Comparison of ENCODE assay signal across 14 mouse cellular contexts in the genomic region with DNA sequence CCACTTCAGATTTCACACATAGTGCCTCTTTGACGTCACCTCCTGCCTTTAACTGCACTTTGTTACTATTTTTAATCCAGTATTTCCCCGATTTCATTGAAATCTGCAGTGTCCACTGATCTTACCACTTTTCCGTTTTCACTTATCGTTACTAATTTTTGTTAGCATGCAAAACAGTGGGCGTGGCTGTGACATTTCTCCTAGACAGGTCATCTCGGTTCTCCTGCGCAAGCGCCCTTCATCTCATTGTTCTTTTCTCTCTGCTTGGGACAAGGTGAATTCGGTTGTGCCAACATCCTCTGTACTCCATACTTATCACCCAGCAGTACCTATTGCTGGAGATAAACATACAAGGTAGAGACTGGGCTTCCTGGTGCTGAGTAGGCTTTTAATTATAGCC. TPM values are rescaled to one million over a fixed set of nuclear protein-coding genes. Genes with fewer than 3 reads are reported as not detected.
"Had no signal": no experiment of that assay in that cellular context is flagged by ENCODE, and none has a peak within 500 bp of the region (broad histone marks: within the 10 kb centered on the region; RNA-seq: fewer than 3 reads in every experiment).

No protein-coding gene starts in this region.

- H3K27me3 ChIP-seq: midbrain, embryonic 12.5 days; neural tube, embryonic 13.5 days; neural tube, embryonic 15.5 days had no signal

- H3K27ac ChIP-seq: midbrain, embryonic 10.5 days; midbrain, embryonic 12.5 days; neural tube, embryonic 13.5 days; neural tube, embryonic 15.5 days had no signal

- H3K4me3 ChIP-seq: midbrain, embryonic 10.5 days; midbrain, embryonic 12.5 days; myocyte; neural tube, embryonic 13.5 days; neural tube, embryonic 15.5 days had no signal

- H3K4me1 ChIP-seq: midbrain, embryonic 10.5 days; midbrain, embryonic 12.5 days; neural tube, embryonic 13.5 days; neural tube, embryonic 15.5 days had no signal

- DNase-seq: lung, embryonic 14.5 days; midbrain, embryonic 14.5 days; retina, postnatal 1 day; right cerebral cortex, postnatal 4 days; spleen, adult 18-20 months; thymus, adult 18-20 months; thymus, postnatal 14 days; thymus, postnatal 36 days had no signal

RNA-seq across cellular contexts. Expression of a gene that starts 56.3 kb away (rescaled TPM):
- total RNA-seq: megakaryocyte, adult 5-6 weeks had no signal
- polyA plus RNA-seq: myocyte had no signal
